Mouse (Mus musculus) myocyte (in vitro differentiated cells): Measurements from ENCODE around the gene Tfam.

ENCODE experiments used
- E2F4 ChIP-seq: IDR thresholded peaks from one replicate; pipeline ENCODE4 v1.6.1; 2011; ENCODE audit warnings: mild to moderate bottlenecking, control low read depth, moderate library complexity; ENCODE audit not compliant: insufficient read depth
- MAX ChIP-seq: IDR thresholded peaks from one replicate; pipeline ENCODE4 v1.6.1; 2011; ENCODE audit warnings: low read depth, mild to moderate bottlenecking, control low read depth
- MYOD1 ChIP-seq, 3 experiments: IDR thresholded peaks; one replicate each; pipeline ENCODE4 v1.6.1; 2011; ENCODE audit warnings: control low read depth in 2 of 3, low read depth in 2 of 3, mild to moderate bottlenecking in 2 of 3, moderate library complexity in 1 of 3; ENCODE audit not compliant: insufficient read length in 2 of 3, control insufficient read depth in 1 of 3
- POLR2A ChIP-seq: IDR thresholded peaks from one replicate; pipeline ENCODE4 v1.6.1; 2011; ENCODE audit warnings: low read depth, mild to moderate bottlenecking, control low read depth, moderate library complexity; ENCODE audit not compliant: insufficient read length
- TCF12 ChIP-seq: IDR thresholded peaks from one replicate; pipeline ENCODE4 v1.6.1; 2011; ENCODE audit warnings: mild to moderate bottlenecking, control low read depth; ENCODE audit not compliant: poor library complexity, insufficient read depth, severe bottlenecking

DNA sequence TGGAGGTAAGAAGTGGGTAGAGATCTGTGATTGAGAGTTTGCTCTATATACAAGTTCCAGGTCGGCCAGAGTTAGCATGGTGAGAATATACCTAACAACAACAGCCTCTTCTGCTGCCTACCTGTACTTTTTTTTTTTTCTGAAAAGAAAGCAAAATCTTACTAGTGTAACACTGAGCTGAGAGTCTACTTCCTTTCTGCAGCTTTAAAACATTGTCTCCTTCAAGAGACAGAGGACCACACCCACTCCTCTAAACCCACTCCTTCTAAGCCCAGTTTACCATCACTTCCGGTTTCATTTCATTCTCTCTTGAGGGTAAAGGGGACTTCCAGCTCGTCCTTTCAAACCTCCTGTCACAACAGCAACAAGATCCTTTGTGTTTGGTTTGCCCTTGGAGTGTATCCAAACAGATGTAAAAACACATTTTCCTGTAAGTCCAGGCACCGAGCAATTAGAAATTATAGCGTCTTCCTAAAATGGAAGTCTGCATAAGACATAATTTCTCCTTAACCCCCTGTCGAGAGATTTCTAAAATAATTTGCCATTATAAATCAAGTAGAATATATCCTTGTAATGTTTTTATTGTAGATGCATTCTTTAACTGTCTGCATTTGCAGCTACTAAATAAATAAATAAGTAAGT is 1.5 kb upstream of the Tfam start:
- TF ChIP-seq TCF12 (no peak), MAX (no peak), MYOD1 (IDR thresholded peaks at IDR 0.05; ENCODE audit: control insufficient read depth in 1 of 3, insufficient read length in 2 of 3, low read depth in 2 of 3) (no peak), POLR2A (no peak), E2F4 (no peak)
